Mouse (Mus musculus) frontal cortex, postnatal 36 days (tissue): ENCODE data around the gene Cntnap2.

Experiments
- DNase-seq, 2 experiments: peaks; one replicate each; pipeline ENCODE4 v3.0.0; 2022; ENCODE audit warnings: low spot score in 2 of 2

Gene Cntnap2

GRCm38 (mm10) chr6:45938263-45938662, 879.1 kb downstream of the Cntnap2 start:
- no peak for DNase-seq

- DNase-seq: no peak
Measured at GRCm38 (mm10) chr6:45938775-45939174, 879.6 kb downstream of the Cntnap2 start.

- DNase-seq: no peak
Measured at GRCm38 (mm10) chr6:45945144-45945985, 886.2 kb downstream of the Cntnap2 start.

GRCm38 (mm10) chr6:45954773-45955172, 895.6 kb downstream of the Cntnap2 start:
- DNase-seq: no peak

GRCm38 (mm10) chr6:45964494-45964893, 905.3 kb downstream of the Cntnap2 start:
- DNase-seq: no peak

- no peak for DNase-seq
Measured at GRCm38 (mm10) chr6:45974471-45975154, 915.5 kb downstream of the Cntnap2 start.

GRCm38 (mm10) chr6:45979171-45979570, 920.0 kb downstream of the Cntnap2 start:
- no peak for DNase-seq

- DNase-seq: no peak
Measured at GRCm38 (mm10) chr6:45988051-45988450, 928.9 kb downstream of the Cntnap2 start.

- no peak for DNase-seq
Measured at GRCm38 (mm10) chr6:45991086-45991485, 931.9 kb downstream of the Cntnap2 start.

- no peak for DNase-seq
Measured at GRCm38 (mm10) chr6:46022515-46023143, 963.5 kb downstream of the Cntnap2 start.

- no peak for DNase-seq
Measured at GRCm38 (mm10) chr6:46031821-46032594, 972.9 kb downstream of the Cntnap2 start.

- DNase-seq: no peak
Measured at GRCm38 (mm10) chr6:46033108-46033507, 974.0 kb downstream of the Cntnap2 start.

- peak; percentile 12 to 59 for DNase-seq
Measured at GRCm38 (mm10) chr6:46040671-46041070, 981.5 kb downstream of the Cntnap2 start.

GRCm38 (mm10) chr6:46080236-46080635, 1021.1 kb downstream of the Cntnap2 start:
- no peak for DNase-seq

GRCm38 (mm10) chr6:46081432-46081831, 1022.3 kb downstream of the Cntnap2 start:
- no peak for DNase-seq

GRCm38 (mm10) chr6:46143189-46143841, 1084.2 kb downstream of the Cntnap2 start:
- DNase-seq: no peak

GRCm38 (mm10) chr6:46166837-46167236, 1107.7 kb downstream of the Cntnap2 start:
- no peak for DNase-seq

GRCm38 (mm10) chr6:46197298-46197697, 1138.1 kb downstream of the Cntnap2 start:
- DNase-seq: no peak

GRCm38 (mm10) chr6:46201828-46202227, 1142.7 kb downstream of the Cntnap2 start:
- no peak for DNase-seq

- no peak for DNase-seq
Measured at GRCm38 (mm10) chr6:46205531-46205930, 1146.4 kb downstream of the Cntnap2 start.

GRCm38 (mm10) chr6:46232889-46233288, 1173.7 kb downstream of the Cntnap2 start:
- DNase-seq: no peak
